Mouse (Mus musculus) adrenal gland, postnatal 4 days (tissue): ENCODE data around the gene Olfml3. TPM values are rescaled to one million over a fixed set of nuclear protein-coding genes. Genes with fewer than 3 reads are reported as not detected.

Source experiments
- DNase-seq, 2 experiments: peaks; one replicate each; pipeline ENCODE4 v3.0.0; 2021 to 2022; ENCODE audit warnings: low spot score in 2 of 2, mixed read lengths in 2 of 2
- total RNA-seq, 2 experiments: library from RNA; stranded (reverse); gene quantifications; 2 replicates each; pipeline ENCODE4 v1.2.3; 2021

Gene Olfml3
- total RNA-seq, 2 experiments from 2014 or later: 31.6 to 33.6 TPM

- no peak for DNase-seq
These were observed 23.4 kb downstream of the Olfml3 start for GRCm38 (mm10) chr3:103714236-103714875.

GRCm38 (mm10) chr3:103712196-103712595, 25.6 kb downstream of the Olfml3 start:
- no peak for DNase-seq

GRCm38 (mm10) chr3:103709470-103710040, 28.2 kb downstream of the Olfml3 start:
- DNase-seq: no peak

GRCm38 (mm10) chr3:103705426-103705825, 32.4 kb downstream of the Olfml3 start:
- no peak for DNase-seq

DNA sequence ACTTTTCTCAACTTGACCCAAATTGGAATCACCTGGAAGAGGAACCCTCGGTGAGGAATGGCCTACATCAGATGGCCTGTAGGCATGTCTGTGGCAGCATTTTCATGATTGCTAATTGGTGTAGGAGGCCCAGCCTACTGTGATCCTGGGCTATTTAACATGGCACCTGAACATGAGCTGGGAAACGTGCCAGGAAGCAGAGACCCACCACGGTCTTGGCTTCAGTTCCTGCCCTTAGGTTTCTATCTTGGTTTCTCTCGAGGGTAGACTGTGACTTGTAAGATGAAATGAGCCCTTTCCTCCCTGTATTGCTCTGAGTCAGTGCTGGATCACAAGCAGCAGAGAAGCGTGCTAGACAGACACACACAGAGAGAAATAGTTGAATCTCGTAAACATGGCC, 33.1 kb downstream of the Olfml3 start:
- DNase-seq: no peak

DNA sequence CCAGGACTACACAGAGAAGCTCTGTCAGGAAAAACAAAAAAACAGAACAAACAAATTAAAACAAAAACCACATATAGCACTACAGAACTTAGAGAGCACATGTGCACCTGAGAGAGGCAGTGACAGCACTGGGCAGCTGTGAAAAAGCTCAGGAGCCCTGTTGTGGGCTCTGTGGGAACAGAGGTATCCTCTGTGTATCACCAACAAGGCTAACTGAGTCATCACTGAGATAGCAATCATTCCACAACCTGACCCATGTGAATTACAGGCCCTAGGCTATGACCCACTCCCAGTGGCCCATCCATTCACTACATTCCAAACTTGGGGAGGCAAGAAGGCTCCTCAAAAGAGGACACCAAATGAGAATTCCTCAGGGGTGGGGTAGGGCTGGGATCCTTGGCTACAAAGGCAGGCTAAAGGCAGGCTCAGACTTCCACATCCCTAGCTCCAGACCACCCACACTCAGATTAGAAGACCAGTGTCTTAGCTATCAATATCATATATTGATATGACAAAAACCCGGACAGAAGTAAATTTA, 41.3 kb downstream of the Olfml3 start:
- no peak for DNase-seq

GRCm38 (mm10) chr3:103695556-103695955, 42.2 kb downstream of the Olfml3 start:
- no peak for DNase-seq

DNA sequence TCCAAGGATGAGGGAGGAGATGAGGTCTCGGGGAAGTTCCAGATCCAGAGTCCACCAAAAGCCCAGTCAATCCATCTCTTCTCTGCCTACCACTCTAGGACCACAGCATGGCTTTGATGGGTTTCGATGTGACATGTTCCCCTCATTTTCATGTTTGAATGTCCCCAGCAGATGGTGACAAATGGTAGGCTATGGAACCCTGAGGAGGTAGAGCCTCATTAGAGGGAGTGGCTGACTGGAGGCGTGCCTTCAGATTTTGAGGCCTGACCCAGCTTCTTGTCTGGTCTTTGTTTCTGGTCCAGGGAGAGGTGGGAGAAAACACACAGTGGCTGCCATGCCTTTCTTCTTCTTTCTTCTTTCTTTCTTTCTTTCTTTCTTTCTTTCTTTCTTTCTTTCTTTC, 47.3 kb downstream of the Olfml3 start:
- no peak for DNase-seq

- no peak for DNase-seq
These were observed 48.8 kb downstream of the Olfml3 start for GRCm38 (mm10) chr3:103689043-103689442.

- DNase-seq: no peak
These were observed 53.9 kb downstream of the Olfml3 start for GRCm38 (mm10) chr3:103683966-103684319.

GRCm38 (mm10) chr3:103683234-103683965, 54.4 kb downstream of the Olfml3 start:
- no peak for DNase-seq

GRCm38 (mm10) chr3:103682473-103682872, 55.3 kb downstream of the Olfml3 start:
- DNase-seq: no peak

DNA sequence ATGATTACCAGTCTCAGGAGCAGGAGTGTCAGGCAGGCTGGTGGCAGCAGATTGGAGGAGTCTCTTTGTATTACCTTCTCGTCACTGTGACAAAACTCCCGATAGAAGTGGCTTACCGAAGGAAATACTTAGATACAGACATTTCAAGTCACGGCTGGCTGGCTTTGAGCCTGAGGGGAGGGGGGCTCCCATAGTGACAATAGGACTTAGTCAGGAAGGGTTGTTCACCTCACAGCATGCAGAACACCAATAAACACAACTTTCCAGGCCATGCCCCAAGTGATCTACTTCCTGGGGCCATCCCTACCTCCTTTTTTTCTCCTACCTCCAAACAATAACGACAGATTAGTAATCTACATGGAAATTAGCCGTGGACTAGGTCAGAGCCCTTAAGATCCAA, 59.0 kb downstream of the Olfml3 start:
- DNase-seq: no peak

- no peak for DNase-seq
These were observed 65.1 kb downstream of the Olfml3 start for GRCm38 (mm10) chr3:103672716-103673115.

Other genes starting within 250 kb of the Olfml3 start
- gene Syt6, start 162.8 kb downstream of the Olfml3 start, total RNA-seq: under 1 TPM; 0.20 to 0.56 TPM
- 1 to 10 TPM in 1 of 2 experiments, under 1 TPM in 1; 0.17 to 2.9 TPM for gene Atg4a-ps, start 91.9 kb downstream of the Olfml3 start, total RNA-seq
- not detected for gene Gm10964, start 1.4 kb upstream of the Olfml3 start, total RNA-seq
- 100 to 1,000 TPM; 126 to 134 TPM for gene Hipk1, start 53.6 kb upstream of the Olfml3 start, total RNA-seq
- 10 to 100 TPM; 20.5 to 21.3 TPM for gene Dclre1b, start 71.4 kb upstream of the Olfml3 start, total RNA-seq
- 10 to 100 TPM; 18.7 to 22.1 TPM for gene Ap4b1, start 71.5 kb upstream of the Olfml3 start, total RNA-seq
- gene Gm43064, start 71.6 kb upstream of the Olfml3 start, total RNA-seq: not detected
- gene Bcl2l15, start 94.6 kb upstream of the Olfml3 start, total RNA-seq: under 1 TPM; 0.31 to 0.50 TPM
- gene Ptpn22, start 121.8 kb upstream of the Olfml3 start, total RNA-seq: 1 to 10 TPM; 1.1 to 1.4 TPM
- gene Rsbn1, start 176.1 kb upstream of the Olfml3 start, total RNA-seq: 10 to 100 TPM; 20.3 to 20.9 TPM
- gene Phtf1, start 230.1 kb upstream of the Olfml3 start, total RNA-seq: 10 to 100 TPM; 24.3 to 28.9 TPM